Mouse (Mus musculus): Measurements from ENCODE around the gene Plcd3. TPM values are rescaled to one million over a fixed set of nuclear protein-coding genes. Genes with fewer than 3 reads are reported as not detected.

The Plcd3 gene
- total RNA-seq, 1 experiment from 2014 or later: 9.3 TPM

Other genes starting within 250 kb of the Plcd3 start
- gene Eftud2, start 220.7 kb downstream of the Plcd3 start, total RNA-seq (2021): 79.9 and 96.2 TPM in 2 replicates
- gene Ccdc103, start 220.5 kb downstream of the Plcd3 start, total RNA-seq (2021): 0.38 and 0.59 TPM in 2 replicates
- not detected in 2 replicates for gene Fam187a, start 216.5 kb downstream of the Plcd3 start, total RNA-seq (2021)
- gene Gfap, start 200.7 kb downstream of the Plcd3 start, total RNA-seq (2021): 0.68 and 1.2 TPM in 2 replicates
- 6.9 and 8.6 TPM in 2 replicates for gene Kif18b, start 176.5 kb downstream of the Plcd3 start, total RNA-seq (2021)
- 35.3 TPM in 2 replicates for gene C1ql1, start 155.0 kb downstream of the Plcd3 start, total RNA-seq (2021)
- gene Nmt1, start 73.5 kb downstream of the Plcd3 start, total RNA-seq (2021): 88.8 and 93.1 TPM in 2 replicates
- 65.0 and 66.3 TPM in 2 replicates for gene Dcakd, start 73.3 kb downstream of the Plcd3 start, total RNA-seq (2021)
- gene Acbd4, start within 50 bp of the Plcd3 start, total RNA-seq (2021): 77.8 and 84.9 TPM in 2 replicates
- 57.8 and 62.1 TPM in 2 replicates for gene Hexim1, start 14.6 kb upstream of the Plcd3 start, total RNA-seq (2021)
- gene Hexim2, start 30.8 kb upstream of the Plcd3 start, total RNA-seq (2021): 3.9 and 5.6 TPM in 2 replicates
- 14.4 and 30.4 TPM in 2 replicates for gene Fmnl1, start 69.4 kb upstream of the Plcd3 start, total RNA-seq (2021)
- gene 1700023F06Rik, start 106.9 kb upstream of the Plcd3 start, total RNA-seq (2021): 0.45 and 0.93 TPM in 2 replicates
- not detected in 2 replicates for gene Spata32, start 116.8 kb upstream of the Plcd3 start, total RNA-seq (2021)
- gene Map3k14, start 165.8 kb upstream of the Plcd3 start, total RNA-seq (2021): 6.5 and 8.7 TPM in 2 replicates

All from adrenal gland, postnatal 14 days (tissue).